Mouse (Mus musculus) heart, embryonic 16.5 days (tissue): ENCODE measurements around the gene Erg. TPM values are rescaled to one million over a fixed set of nuclear protein-coding genes. Genes with fewer than 3 reads are reported as not detected.

ENCODE experiments used
- ATAC-seq: fragments of 200-750 bp; cut with Nextera tagmentation; replicated peaks from 2 replicates; pipeline ENCODE4 v1.8.0; 2017; ENCODE audit warnings: moderate number of reproducible peaks; ENCODE audit not compliant: insufficient read depth, low FRiP score; ENCODE audit errors: extremely low read depth
- H3K27ac ChIP-seq: fragments of 300-500 bp; sonication (generic); 2 replicates; pipeline ENCODE4 v1.5.1; 2014; ENCODE audit warnings: mild to moderate bottlenecking, low read length, control low read depth, moderate library complexity
- H3K27me3 ChIP-seq: fragments of 300-500 bp; sonication (generic); 2 replicates; pipeline ENCODE4 v1.6.1; 2014; ENCODE audit warnings: low read length, mixed read lengths; ENCODE audit not compliant: control insufficient read depth, insufficient read depth
- H3K36me3 ChIP-seq: fragments of 300-500 bp; sonication (generic); 2 replicates; pipeline ENCODE4 v1.6.1; 2014; ENCODE audit not compliant: control insufficient read depth, insufficient read depth
- H3K4me1 ChIP-seq: fragments of 300-500 bp; sonication (generic); 2 replicates; pipeline ENCODE4 v1.6.1; 2014; ENCODE audit warnings: low read length, mixed read lengths; ENCODE audit not compliant: control insufficient read depth, insufficient read depth
- H3K4me2 ChIP-seq: fragments of 300-500 bp; sonication (generic); 2 replicates; pipeline ENCODE4 v1.6.1; 2014; ENCODE audit warnings: low read depth, mild to moderate bottlenecking, control low read depth, low read length
- H3K4me3 ChIP-seq: fragments of 300-500 bp; sonication (generic); 2 replicates; pipeline ENCODE4 v1.5.1; 2014; ENCODE audit warnings: mild to moderate bottlenecking, control low read depth, low read length
- H3K9ac ChIP-seq: fragments of 300-500 bp; sonication (generic); 2 replicates; pipeline ENCODE4 v1.6.1; 2014; ENCODE audit warnings: low read length, control low read depth
- H3K9me3 ChIP-seq: fragments of 300-500 bp; sonication (generic); replicated peaks from 2 replicates; pipeline ENCODE4 v1.6.1; 2016; ENCODE audit warnings: low read length; ENCODE audit not compliant: control insufficient read depth
- WGBS: fragments of 180-500 bp; shearing (Covaris S2); extraction: QIAGEN DNeasy Blood & Tissue Kit; methylation state at CpG from one replicate; pipeline ENCODE4 v1.1.7; 2014; 5-methylcytosine and 5-hydroxymethylcytosine counted together
- polyA plus RNA-seq: library from polyadenylated mRNA; unstranded; fragments of >200 nt; fragmentation: Nextera tagmentation; extraction: Ambion mirVana; gene quantifications from 2 replicates; pipeline ENCODE4 v1.2.1, GENCODE M21; 2015

Gene Erg
- polyA plus RNA-seq, 1 experiment from 2014 or later: 6.8 TPM

GRCm38 (mm10) chr16:95371713-95372112 lies 214.7 kb downstream of the Erg start:
- Histone ChIP-seq H3K9me3 (no peaks in the 10 kb centered on the region), H3K4me1 (peaks cover 20% of the 10 kb centered on the region), H3K4me2 (no peak overlapping the region), H3K36me3 (no peaks in the 10 kb centered on the region), H3K27me3 (no peaks in the 10 kb centered on the region), H3K4me3 (no peak overlapping the region), H3K27ac (no peak overlapping the region), H3K9ac (no peak overlapping the region)
- 71% methylated on average over 4 of the region's 4 CpGs for WGBS
- no peak for ATAC-seq

- no peak overlapping the region for H3K4me2 ChIP-seq
- H3K4me3 ChIP-seq: no peak overlapping the region
- 80% methylated on average over 19 of the region's 19 CpGs for WGBS
- no peaks in the 10 kb centered on the region for H3K36me3 ChIP-seq
- no peaks in the 10 kb centered on the region for H3K27me3 ChIP-seq
- ATAC-seq: no peak
- no peak overlapping the region for H3K27ac ChIP-seq
- no peaks in the 10 kb centered on the region for H3K9me3 ChIP-seq
- 0 out of 2 replicates have a peak, but pooled peaks cover 2% of the 10 kb centered on the region for H3K4me1 ChIP-seq
- no peak overlapping the region for H3K9ac ChIP-seq
Measured at GRCm38 (mm10) chr16:95366989-95367765, 219.2 kb downstream of the Erg start.

- Histone ChIP-seq H3K4me2 (no peak overlapping the region), H3K9me3 (no peaks in the 10 kb centered on the region), H3K27me3 (no peaks in the 10 kb centered on the region), H3K27ac (no peak overlapping the region), H3K4me3 (no peak overlapping the region), H3K4me1 (0 out of 2 replicates have a peak, but pooled peaks cover 2% of the 10 kb centered on the region), H3K9ac (no peak overlapping the region), H3K36me3 (no peaks in the 10 kb centered on the region)
- ATAC-seq: no peak
- WGBS: 79% methylated on average over 5 of the region's 5 CpGs
Measured at GRCm38 (mm10) chr16:95365214-95365613, 221.2 kb downstream of the Erg start.

- Histone ChIP-seq H3K9ac (no peak overlapping the region), H3K27me3 (no peaks in the 10 kb centered on the region), H3K4me3 (no peak overlapping the region), H3K27ac (no peak overlapping the region), H3K36me3 (no peaks in the 10 kb centered on the region), H3K4me1 (0 out of 2 replicates have a peak, but pooled peaks cover 2% of the 10 kb centered on the region), H3K4me2 (no peak overlapping the region), H3K9me3 (no peaks in the 10 kb centered on the region)
- no peak for ATAC-seq
- WGBS: 83% methylated on average over 18 of the region's 18 CpGs
Measured at GRCm38 (mm10) chr16:95363632-95364465, 222.5 kb downstream of the Erg start.

- Histone ChIP-seq H3K4me3 (no peak overlapping the region), H3K27me3 (no peaks in the 10 kb centered on the region), H3K36me3 (no peaks in the 10 kb centered on the region), H3K9ac (no peak overlapping the region), H3K4me2 (no peak overlapping the region), H3K27ac (no peak overlapping the region), H3K9me3 (no peaks in the 10 kb centered on the region), H3K4me1 (0 out of 2 replicates have a peak, but pooled peaks cover 2% of the 10 kb centered on the region)
- no peak for ATAC-seq
- 86% methylated on average over 7 of the region's 7 CpGs for WGBS
Measured at GRCm38 (mm10) chr16:95361950-95362349, 224.4 kb downstream of the Erg start.

GRCm38 (mm10) chr16:95360940-95361489 lies 225.4 kb downstream of the Erg start:
- no peak for ATAC-seq
- H3K4me3 ChIP-seq: no peak overlapping the region
- H3K9ac ChIP-seq: no peak overlapping the region
- 0 out of 2 replicates have a peak, but pooled peaks cover 2% of the 10 kb centered on the region for H3K4me1 ChIP-seq
- WGBS: 91% methylated on average over 18 of the region's 18 CpGs
- H3K9me3 ChIP-seq: no peaks in the 10 kb centered on the region
- H3K27me3 ChIP-seq: no peaks in the 10 kb centered on the region
- no peak overlapping the region for H3K4me2 ChIP-seq
- H3K27ac ChIP-seq: no peak overlapping the region
- no peaks in the 10 kb centered on the region for H3K36me3 ChIP-seq

GRCm38 (mm10) chr16:95360214-95360850 lies 226.1 kb downstream of the Erg start:
- ATAC-seq: no peak
- Histone ChIP-seq H3K9ac (no peak overlapping the region), H3K27me3 (no peaks in the 10 kb centered on the region), H3K36me3 (no peaks in the 10 kb centered on the region), H3K9me3 (no peaks in the 10 kb centered on the region), H3K27ac (no peak overlapping the region), H3K4me2 (no peak overlapping the region), H3K4me1 (0 out of 2 replicates have a peak, but pooled peaks cover 2% of the 10 kb centered on the region), H3K4me3 (no peak overlapping the region)
- 79% methylated on average over 8 of the region's 8 CpGs for WGBS

- Histone ChIP-seq H3K4me2 (no peak overlapping the region), H3K9ac (no peak overlapping the region), H3K4me1 (0 out of 2 replicates have a peak, but pooled peaks cover 2% of the 10 kb centered on the region), H3K4me3 (no peak overlapping the region), H3K27me3 (no peaks in the 10 kb centered on the region), H3K36me3 (no peaks in the 10 kb centered on the region), H3K9me3 (no peaks in the 10 kb centered on the region), H3K27ac (no peak overlapping the region)
- ATAC-seq: no peak
- WGBS: 81% methylated on average over 12 of the region's 12 CpGs
Measured at GRCm38 (mm10) chr16:95356962-95357955, 229.1 kb downstream of the Erg start.
